Mouse (Mus musculus): ENCODE data around the gene Usp2.

Gene Usp2

GRCm38 (mm10) chr9:44119011-44119410 is 52.2 kb downstream of the Usp2 start:
- DNase-seq (ENCODE audit: low read depth in 2 of 2, low spot score in 2 of 2), result peak in 1 of 2 experiments; percentile 49

GRCm38 (mm10) chr9:44119948-44120465 is 53.2 kb downstream of the Usp2 start:
- no peak for DNase-seq (ENCODE audit: low read depth in 2 of 2, low spot score in 2 of 2)

GRCm38 (mm10) chr9:44124317-44124716 is 57.5 kb downstream of the Usp2 start:
- DNase-seq (ENCODE audit: low read depth in 2 of 2, low spot score in 2 of 2), result no peak

GRCm38 (mm10) chr9:44125026-44125425 is 58.2 kb downstream of the Usp2 start:
- no peak for DNase-seq (ENCODE audit: low read depth in 2 of 2, low spot score in 2 of 2)

- peak; percentile 80 to 82 for DNase-seq (ENCODE audit: low read depth in 2 of 2, low spot score in 2 of 2)
Observed at GRCm38 (mm10) chr9:44125546-44126428, 59.0 kb downstream of the Usp2 start.

GRCm38 (mm10) chr9:44126746-44127145 is 59.9 kb downstream of the Usp2 start:
- no peak for DNase-seq (ENCODE audit: low read depth in 2 of 2, low spot score in 2 of 2)

- no peak for DNase-seq (ENCODE audit: low read depth in 2 of 2, low spot score in 2 of 2)
Observed at GRCm38 (mm10) chr9:44127351-44127801, 60.6 kb downstream of the Usp2 start.

- no peak for DNase-seq (ENCODE audit: low read depth in 2 of 2, low spot score in 2 of 2)
Observed at GRCm38 (mm10) chr9:44129633-44130032, 62.8 kb downstream of the Usp2 start.

- peak; percentile 70 to 80 for DNase-seq (ENCODE audit: low read depth in 2 of 2, low spot score in 2 of 2)
Observed at GRCm38 (mm10) chr9:44130034-44130433, 63.2 kb downstream of the Usp2 start.

GRCm38 (mm10) chr9:44130581-44131275 is 63.9 kb downstream of the Usp2 start:
- DNase-seq (ENCODE audit: low read depth in 2 of 2, low spot score in 2 of 2), result no peak

- no peak for DNase-seq (ENCODE audit: low read depth in 2 of 2, low spot score in 2 of 2)
Observed at GRCm38 (mm10) chr9:44131276-44131590, 64.4 kb downstream of the Usp2 start.

GRCm38 (mm10) chr9:44132200-44132599 is 65.4 kb downstream of the Usp2 start:
- no peak for DNase-seq (ENCODE audit: low read depth in 2 of 2, low spot score in 2 of 2)

GRCm38 (mm10) chr9:44133287-44133686 is 66.5 kb downstream of the Usp2 start:
- DNase-seq (ENCODE audit: low read depth in 2 of 2, low spot score in 2 of 2), result no peak

- no peak for DNase-seq (ENCODE audit: low read depth in 2 of 2, low spot score in 2 of 2)
Observed at GRCm38 (mm10) chr9:44134101-44134850, 67.5 kb downstream of the Usp2 start, which contains the start of gene Mcam. Gene Mcam (plus strand): TSS chr9:44134469.

- peak in 1 of 2 experiments; percentile 27 for DNase-seq (ENCODE audit: low read depth in 2 of 2, low spot score in 2 of 2)
Observed at GRCm38 (mm10) chr9:44134851-44135730, 68.3 kb downstream of the Usp2 start.

- no peak for DNase-seq (ENCODE audit: low read depth in 2 of 2, low spot score in 2 of 2)
Observed at GRCm38 (mm10) chr9:44135731-44136411, 69.0 kb downstream of the Usp2 start.

GRCm38 (mm10) chr9:44137846-44138245 is 71.0 kb downstream of the Usp2 start:
- DNase-seq (ENCODE audit: low read depth in 2 of 2, low spot score in 2 of 2), result no peak

GRCm38 (mm10) chr9:44141951-44142350 is 75.1 kb downstream of the Usp2 start:
- no peak for DNase-seq (ENCODE audit: low read depth in 2 of 2, low spot score in 2 of 2)

- no peak for DNase-seq (ENCODE audit: low read depth in 2 of 2, low spot score in 2 of 2)
Observed at GRCm38 (mm10) chr9:44143421-44143820, 76.6 kb downstream of the Usp2 start.
